Mouse (Mus musculus) right cerebral cortex, adult 2 months (tissue): ENCODE measurements around the gene Gin1.
A peak's percentile ranks its signal among the peaks of the same experiment; 100 is the strongest.
"Not testable (repeated sequence)": the region's sequence is repeated elsewhere in the genome, so short reads cannot be mapped to it uniquely, and the experiment has no call there.

Source experiments
- DNase-seq, 2 experiments: peaks; one replicate each; pipeline ENCODE4 v3.0.0; 2021 to 2022; ENCODE audit warnings: low spot score in 2 of 2

The Gin1 gene

GRCm38 (mm10) chr1:97769904-97770753 is at the start of gene Gin1, which contains the start of gene Ppip5k2:
Gene Gin1, plus strand, starts transcription at chr1:97770172.
Gene Ppip5k2, minus strand, starts transcription at chr1:97770411.
- DNase-seq, result peak; percentile 94

GRCm38 (mm10) chr1:97726730-97727129 is 43.2 kb upstream of the Gin1 start:
- DNase-seq, result no peak

- DNase-seq, result no peak
Observed at GRCm38 (mm10) chr1:97729339-97729738, 40.6 kb upstream of the Gin1 start.

- DNase-seq, result no peak
Observed at GRCm38 (mm10) chr1:97743063-97743462, 26.9 kb upstream of the Gin1 start.

- no peak for DNase-seq
Observed at GRCm38 (mm10) chr1:97745712-97746111, 24.3 kb upstream of the Gin1 start.

GRCm38 (mm10) chr1:97746261-97746660 is 23.7 kb upstream of the Gin1 start:
- DNase-seq, result no peak

- DNase-seq, result no peak
Observed at GRCm38 (mm10) chr1:97748163-97748562, 21.8 kb upstream of the Gin1 start.

GRCm38 (mm10) chr1:97753216-97753615 is 16.8 kb upstream of the Gin1 start:
- no peak for DNase-seq

- no peak for DNase-seq
Observed at GRCm38 (mm10) chr1:97754392-97754791, 15.6 kb upstream of the Gin1 start.

- no peak for DNase-seq
Observed at GRCm38 (mm10) chr1:97759841-97760240, 10.1 kb upstream of the Gin1 start.

GRCm38 (mm10) chr1:97760598-97760997 is 9.4 kb upstream of the Gin1 start:
- no peak for DNase-seq

- no peak for DNase-seq
Observed at GRCm38 (mm10) chr1:97761477-97761876, 8.5 kb upstream of the Gin1 start.

- not testable (repeated sequence) for DNase-seq
Observed at GRCm38 (mm10) chr1:97765712-97766111, 4.3 kb upstream of the Gin1 start.

GRCm38 (mm10) chr1:97768089-97768488 is 1.9 kb upstream of the Gin1 start:
- no peak for DNase-seq

- no peak for DNase-seq
Observed at GRCm38 (mm10) chr1:97768906-97769293, 1.1 kb upstream of the Gin1 start.

GRCm38 (mm10) chr1:97769294-97769903 is 573 bp upstream of the Gin1 start:
- peak in 1 of 2 experiments; percentile 28 for DNase-seq

GRCm38 (mm10) chr1:97771118-97771517 is 1.1 kb downstream of the Gin1 start:
- DNase-seq, result no peak

- DNase-seq, result no peak
Observed at GRCm38 (mm10) chr1:97771727-97772126, 1.8 kb downstream of the Gin1 start.

- DNase-seq, result no peak
Observed at GRCm38 (mm10) chr1:97773362-97773761, 3.4 kb downstream of the Gin1 start.

GRCm38 (mm10) chr1:97773973-97774372 is 4.0 kb downstream of the Gin1 start:
- no peak for DNase-seq

GRCm38 (mm10) chr1:97781674-97782073 is 11.7 kb downstream of the Gin1 start:
- DNase-seq, result no peak

- no peak for DNase-seq
Observed at GRCm38 (mm10) chr1:97784928-97785327, 15.0 kb downstream of the Gin1 start.
